Mouse (Mus musculus): Measurements from ENCODE around the gene Neurod1.

The Neurod1 gene

GRCm38 (mm10) chr2:79442906-79443305 is 13.6 kb downstream of the Neurod1 start:
- DNase-seq: no peak

DNA sequence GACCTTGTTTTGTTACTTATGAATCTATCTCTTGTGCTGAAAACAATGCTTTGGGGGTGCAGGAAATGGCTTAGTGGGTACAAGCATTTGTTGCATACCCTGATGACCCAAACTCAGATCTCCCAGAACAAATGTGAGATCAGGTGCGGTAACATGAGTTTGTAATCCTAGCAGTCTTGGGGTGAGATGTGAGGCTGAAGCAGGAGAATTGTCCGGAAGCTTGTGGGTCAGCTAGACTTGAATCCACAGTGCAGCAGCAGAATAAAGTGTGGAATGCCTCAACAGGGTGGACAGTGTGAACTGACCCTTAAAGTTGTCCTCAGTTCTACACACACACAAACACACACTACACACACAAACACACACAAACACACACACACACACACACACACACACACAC is 14.3 kb downstream of the Neurod1 start:
- no peak for DNase-seq

- DNase-seq: no peak
Observed at GRCm38 (mm10) chr2:79430061-79430460, 26.5 kb downstream of the Neurod1 start.

DNA sequence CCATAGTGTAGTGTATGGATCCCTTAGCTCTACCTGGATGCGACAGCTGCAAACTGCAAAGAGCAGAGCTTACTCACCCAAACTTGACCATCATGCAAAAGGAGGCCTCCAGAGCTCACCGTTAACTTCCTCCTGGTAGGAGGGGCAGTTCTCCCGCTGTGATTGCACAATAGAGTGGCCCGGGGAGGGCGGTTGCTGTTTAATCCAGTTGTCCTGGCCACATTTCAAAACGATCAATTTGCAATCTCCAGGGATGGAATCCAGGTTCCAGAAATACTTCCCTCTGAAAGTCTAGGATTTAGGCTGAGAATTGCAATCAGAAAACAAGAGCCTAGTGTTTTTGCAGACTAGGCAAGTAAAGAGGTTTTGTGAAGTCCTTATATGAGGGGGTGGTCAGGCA is 26.9 kb downstream of the Neurod1 start:
- DNase-seq: no peak

GRCm38 (mm10) chr2:79429108-79429507 is 27.4 kb downstream of the Neurod1 start:
- no peak for DNase-seq

DNA sequence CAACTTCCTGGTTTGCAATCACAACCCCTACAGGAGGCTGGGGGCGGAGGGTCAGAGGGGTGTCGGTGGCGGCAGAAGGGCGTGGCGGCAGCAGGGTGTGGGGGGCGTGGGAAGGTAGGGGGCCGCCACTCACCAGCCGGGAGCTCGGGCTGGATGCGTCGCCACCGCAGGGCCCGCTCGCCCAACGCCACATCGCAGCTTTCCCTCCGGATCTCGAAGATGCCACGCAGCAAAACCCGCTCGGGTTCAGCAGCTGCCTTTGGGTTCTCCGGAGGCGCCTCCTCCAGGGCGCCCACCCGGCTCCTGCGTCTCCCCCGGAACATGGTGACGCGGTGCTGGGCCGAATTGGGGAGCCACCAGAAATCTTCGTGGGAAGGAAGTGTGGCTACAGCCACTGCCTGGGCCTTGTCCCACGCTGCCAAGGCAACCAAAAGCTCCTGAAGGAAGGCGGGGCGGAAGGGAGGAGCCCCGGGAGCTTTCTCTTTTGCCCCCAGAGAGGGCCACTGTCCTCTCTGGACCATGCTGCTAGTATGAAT is 27.9 kb downstream of the Neurod1 start:
- DNase-seq: peak; percentile 73

DNA sequence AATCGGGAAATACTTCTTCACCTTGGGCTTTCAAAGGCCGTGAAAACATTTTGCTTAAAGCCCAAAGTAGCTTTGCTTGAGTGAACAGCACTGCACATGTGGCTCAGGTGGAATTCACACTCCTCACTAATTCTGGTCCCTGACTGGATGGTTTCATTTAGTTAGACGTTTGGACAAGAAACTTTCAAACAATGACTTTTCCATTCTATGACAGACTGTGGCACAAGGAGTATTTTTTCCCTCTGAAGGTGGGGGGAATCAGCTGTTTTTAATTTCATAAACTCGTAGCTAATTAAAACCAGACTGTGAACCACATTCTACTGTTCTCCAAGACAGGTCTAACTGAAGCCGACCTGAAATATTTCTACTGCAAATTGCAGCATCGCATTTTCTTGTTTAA is 28.5 kb downstream of the Neurod1 start:
- no peak for DNase-seq

DNA sequence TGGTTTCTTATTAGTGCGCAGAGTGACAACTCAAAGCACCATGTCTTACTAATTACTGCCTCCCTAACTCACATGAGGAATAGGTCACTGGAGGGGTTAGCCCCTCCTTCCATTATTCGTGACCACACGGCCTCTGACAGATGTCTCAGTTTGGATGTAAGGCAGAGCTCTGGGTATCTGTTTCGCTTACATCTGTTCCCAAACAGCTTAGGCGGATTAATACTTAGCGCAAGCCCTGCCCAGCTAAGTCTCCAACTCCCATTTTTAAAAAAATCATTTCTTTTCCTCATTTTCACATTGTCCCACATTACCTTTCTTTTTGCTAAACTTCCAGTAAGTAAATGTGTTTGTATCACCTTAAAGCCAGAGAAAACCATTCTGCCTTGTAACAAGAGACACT is 34.9 kb downstream of the Neurod1 start:
- peak; percentile 91 for DNase-seq

DNA sequence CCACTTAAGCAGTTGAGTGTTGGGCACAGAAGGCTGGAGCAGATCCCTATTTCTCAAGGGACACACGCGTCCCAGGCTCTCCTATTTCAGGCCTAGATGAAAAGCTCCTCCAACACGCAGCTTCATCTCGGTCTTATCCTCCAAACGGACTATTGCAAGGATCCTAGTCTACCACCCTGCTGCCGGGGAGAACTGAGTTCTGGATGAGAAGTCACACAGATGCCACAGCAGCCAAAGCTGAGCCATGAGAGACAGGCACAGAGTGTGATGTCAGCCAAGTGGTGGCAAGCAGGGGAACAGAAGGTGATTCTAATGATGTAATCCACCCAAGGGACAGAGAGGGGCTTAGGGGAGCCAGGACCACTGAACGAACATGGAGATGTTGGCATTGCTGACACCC is 42.0 kb downstream of the Neurod1 start:
- peak; percentile 64 for DNase-seq

DNA sequence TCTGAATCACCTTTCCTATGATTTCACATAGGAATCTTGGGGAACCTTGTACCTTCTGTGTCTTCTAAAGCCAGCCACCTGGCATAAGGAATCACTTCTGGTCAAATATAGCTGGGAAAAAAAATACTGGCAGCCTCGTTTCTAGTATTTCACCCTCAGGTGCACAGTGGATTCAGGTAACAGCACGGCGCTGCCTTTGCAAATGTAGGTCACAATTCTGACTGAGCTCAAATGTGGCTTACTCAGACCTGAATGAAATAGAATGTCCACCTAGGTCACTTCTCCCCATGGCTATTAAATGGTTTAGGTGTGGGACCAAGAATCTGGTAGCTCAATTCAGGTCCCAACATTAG is 45.7 kb downstream of the Neurod1 start:
- DNase-seq: no peak

- DNase-seq: peak; percentile 43
Observed at GRCm38 (mm10) chr2:79410247-79410902, 46.2 kb downstream of the Neurod1 start.

DNA sequence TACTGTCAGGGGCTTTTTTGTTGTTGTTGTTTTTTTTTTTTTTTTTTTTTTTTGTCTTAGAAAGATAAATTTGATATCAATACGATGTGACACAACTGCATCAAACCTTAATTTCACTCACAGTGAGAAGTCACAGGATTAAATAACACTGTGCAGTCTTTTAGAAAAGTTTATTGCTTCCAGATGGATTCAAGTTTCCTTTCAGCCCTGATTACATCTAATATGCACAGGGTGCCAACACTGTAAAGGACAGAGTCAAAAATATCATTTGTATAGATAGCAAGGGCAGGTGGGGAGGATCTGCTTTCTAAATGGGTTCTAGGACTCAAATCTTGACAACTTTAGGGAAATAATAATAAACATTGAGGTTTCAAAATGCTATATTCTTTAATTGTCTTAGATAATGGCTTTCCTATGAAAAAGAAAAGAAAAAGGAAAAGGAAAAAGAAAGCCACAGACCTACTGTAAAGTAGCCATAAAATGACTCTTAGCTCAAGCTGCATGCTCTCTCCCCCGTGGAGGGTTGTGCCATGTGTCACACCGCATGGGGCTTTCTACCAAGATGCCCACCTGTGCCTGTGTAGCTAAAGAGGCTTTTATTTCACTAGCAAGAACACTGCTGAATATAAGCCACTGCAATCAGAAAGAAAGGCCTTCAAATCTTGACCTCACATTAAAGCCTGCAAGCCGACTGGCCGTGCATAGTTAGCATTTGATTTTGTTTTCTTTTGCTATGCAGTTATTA is 50.7 kb downstream of the Neurod1 start:
- DNase-seq: no peak
